Mouse (Mus musculus) macrophage (primary cell): ENCODE results near the gene Fgf9. TPM values are rescaled to one million over a fixed set of nuclear protein-coding genes. Genes with fewer than 3 reads are reported as not detected.

Experiments used
- H3K27ac ChIP-seq: fragments of 350-480 bp; formaldehyde crosslinking; 2 replicates; pipeline ENCODE4 v1.9.0; 2021
- H3K36me3 ChIP-seq: fragments of 350-480 bp; formaldehyde crosslinking; 2 replicates; pipeline ENCODE4 v1.9.0; 2021; ENCODE audit errors: inconsistent target
- H3K4me3 ChIP-seq: fragments of 350-480 bp; formaldehyde crosslinking; 2 replicates; pipeline ENCODE4 v1.9.0; 2021; ENCODE audit errors: inconsistent target
- H3K79me2 ChIP-seq: fragments of 350-480 bp; formaldehyde crosslinking; 2 replicates; pipeline ENCODE4 v1.9.0; 2021; ENCODE audit errors: inconsistent target
- WGBS: methylation state at CpG from one replicate; pipeline ENCODE4 v1.1.7; 2026; ENCODE audit warnings: inconsistent platforms; ENCODE audit not compliant: missing documents; 5-methylcytosine and 5-hydroxymethylcytosine counted together
- polyA plus RNA-seq: library from polyadenylated mRNA; stranded (reverse); fragments of 250-400 nt; gene quantifications from 3 replicates; pipeline ENCODE4 v1.2.4, GENCODE M21; 2018; ENCODE audit warnings: inconsistent platforms

Gene Fgf9
- polyA plus RNA-seq, 1 experiment from 2014 or later, result 0.07 TPM

- Histone ChIP-seq H3K79me2 (no peaks in the 10 kb centered on the region), H3K4me3 (no peak overlapping the region), H3K36me3 (no peaks in the 10 kb centered on the region), H3K27ac (no peak overlapping the region)
- WGBS, result 2% methylated on average over 27 of the region's 31 CpGs
These were observed 5.2 kb downstream of the Fgf9 start for GRCm38 (mm10) chr14:58075433-58076029.

GRCm38 (mm10) chr14:58076030-58076521, 5.7 kb downstream of the Fgf9 start:
- H3K4me3 ChIP-seq, result no peak overlapping the region
- H3K79me2 ChIP-seq, result no peaks in the 10 kb centered on the region
- no peaks in the 10 kb centered on the region for H3K36me3 ChIP-seq
- WGBS, result 4% methylated on average over 32 of the region's 40 CpGs
- no peak overlapping the region for H3K27ac ChIP-seq

DNA sequence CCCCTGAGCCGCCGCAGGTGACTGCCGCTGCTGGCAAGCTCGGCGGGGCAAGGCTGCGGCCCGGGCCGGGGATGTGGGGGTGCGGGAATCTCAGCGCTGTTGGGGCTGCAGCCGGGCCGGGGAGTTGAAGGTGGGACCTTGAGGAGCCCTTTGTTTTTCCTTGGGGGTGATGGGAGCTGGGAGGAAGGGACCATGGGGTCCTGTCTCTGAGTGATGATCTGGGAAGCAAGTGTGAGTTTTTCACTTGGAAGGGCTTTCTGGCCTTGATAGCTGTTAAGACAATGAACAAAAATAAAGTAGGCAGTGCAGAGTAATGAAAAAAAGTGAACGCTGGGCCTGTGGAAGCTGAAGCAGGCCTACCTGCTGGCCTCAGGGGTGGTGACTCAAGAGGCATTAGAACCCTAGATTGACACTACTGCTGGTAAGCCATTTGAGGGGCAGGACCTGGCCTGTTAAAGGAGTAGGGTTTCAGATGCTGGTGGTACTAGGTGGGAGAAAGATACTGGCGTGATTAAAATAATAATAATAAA, 6.4 kb downstream of the Fgf9 start:
- Histone ChIP-seq H3K36me3 (no peaks in the 10 kb centered on the region), H3K4me3 (no peak overlapping the region), H3K79me2 (no peaks in the 10 kb centered on the region), H3K27ac (no peak overlapping the region)
- 23% methylated on average over 13 of the region's 14 CpGs for WGBS

GRCm38 (mm10) chr14:58079471-58079870, 9.1 kb downstream of the Fgf9 start:
- WGBS, result 100% methylated on average over 2 of the region's 2 CpGs
- no peak overlapping the region for H3K27ac ChIP-seq
- no peak overlapping the region for H3K4me3 ChIP-seq
- H3K36me3 ChIP-seq, result no peaks in the 10 kb centered on the region
- H3K79me2 ChIP-seq, result no peaks in the 10 kb centered on the region

DNA sequence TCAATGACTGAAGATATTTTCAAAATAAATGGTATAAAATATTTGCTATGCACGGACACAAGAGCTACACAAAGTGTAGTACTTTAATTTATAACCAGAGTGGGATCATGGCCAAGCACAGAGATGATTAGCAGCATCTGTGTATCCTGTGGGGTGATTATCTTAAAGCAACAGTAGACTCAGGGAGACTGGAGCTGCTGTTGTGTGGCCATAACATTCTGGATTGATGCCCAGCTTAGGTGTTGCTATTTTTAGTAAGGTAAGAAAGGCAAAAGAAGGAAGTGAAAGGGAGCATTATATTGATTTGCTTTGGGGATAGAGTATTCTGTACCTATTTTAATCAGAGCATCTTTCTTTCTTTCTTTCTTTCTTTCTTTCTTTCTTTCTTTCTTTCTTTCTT, 11.6 kb downstream of the Fgf9 start:
- 6% methylated on average over 1 of the region's 1 CpGs for WGBS
- Histone ChIP-seq H3K79me2 (no peaks in the 10 kb centered on the region), H3K36me3 (no peaks in the 10 kb centered on the region), H3K4me3 (no peak overlapping the region), H3K27ac (no peak overlapping the region)

DNA sequence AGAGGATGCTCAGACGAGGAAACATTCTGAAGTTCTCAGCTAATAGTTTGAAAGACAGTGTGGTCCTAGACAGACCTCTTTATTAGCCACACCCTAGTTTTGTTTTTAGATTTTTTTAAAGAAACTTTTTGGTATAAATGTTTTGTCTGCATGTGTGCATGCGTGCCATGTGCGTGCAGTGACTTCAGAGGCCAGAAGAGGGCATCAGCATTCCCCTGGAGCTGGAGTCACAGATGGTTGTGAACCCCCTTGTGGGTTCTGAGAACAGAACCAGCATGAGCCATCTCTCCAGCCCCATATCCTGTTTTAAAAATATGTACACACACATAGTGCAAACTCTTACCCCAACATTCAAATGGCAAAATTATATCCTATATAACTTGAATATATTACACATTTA, 13.9 kb downstream of the Fgf9 start:
- Histone ChIP-seq H3K27ac (no peak overlapping the region), H3K79me2 (no peaks in the 10 kb centered on the region), H3K36me3 (no peaks in the 10 kb centered on the region), H3K4me3 (no peak overlapping the region)
- 90% methylated on average over 3 of the region's 3 CpGs for WGBS

DNA sequence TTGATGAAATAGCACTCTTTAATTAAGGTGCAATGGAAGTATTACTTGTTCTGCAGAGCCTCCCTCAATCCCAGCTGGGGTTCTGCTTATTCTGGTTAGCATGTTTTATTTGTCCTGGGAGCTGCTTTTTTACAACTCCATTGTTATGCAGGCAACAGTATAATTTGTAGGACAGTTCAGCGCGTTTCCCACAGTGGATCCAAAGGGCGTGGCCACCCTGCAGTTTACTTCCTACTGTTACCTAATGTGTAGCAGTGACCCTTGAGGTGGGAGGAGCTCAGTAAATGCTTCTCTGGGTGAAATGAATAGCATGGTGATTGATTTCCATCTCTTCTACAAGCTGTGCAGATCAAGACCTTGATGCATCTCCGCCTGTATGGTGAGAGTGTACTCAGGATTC, 17.0 kb downstream of the Fgf9 start:
- Histone ChIP-seq H3K79me2 (no peaks in the 10 kb centered on the region), H3K27ac (no peak overlapping the region), H3K36me3 (no peaks in the 10 kb centered on the region), H3K4me3 (no peak overlapping the region)
- 50% methylated on average over 4 of the region's 4 CpGs for WGBS

- no peak overlapping the region for H3K27ac ChIP-seq
- no peak overlapping the region for H3K4me3 ChIP-seq
- H3K36me3 ChIP-seq, result no peaks in the 10 kb centered on the region
- 80% methylated on average over 5 of the region's 5 CpGs for WGBS
- no peaks in the 10 kb centered on the region for H3K79me2 ChIP-seq
These were observed 19.1 kb downstream of the Fgf9 start for GRCm38 (mm10) chr14:58089486-58089885.

DNA sequence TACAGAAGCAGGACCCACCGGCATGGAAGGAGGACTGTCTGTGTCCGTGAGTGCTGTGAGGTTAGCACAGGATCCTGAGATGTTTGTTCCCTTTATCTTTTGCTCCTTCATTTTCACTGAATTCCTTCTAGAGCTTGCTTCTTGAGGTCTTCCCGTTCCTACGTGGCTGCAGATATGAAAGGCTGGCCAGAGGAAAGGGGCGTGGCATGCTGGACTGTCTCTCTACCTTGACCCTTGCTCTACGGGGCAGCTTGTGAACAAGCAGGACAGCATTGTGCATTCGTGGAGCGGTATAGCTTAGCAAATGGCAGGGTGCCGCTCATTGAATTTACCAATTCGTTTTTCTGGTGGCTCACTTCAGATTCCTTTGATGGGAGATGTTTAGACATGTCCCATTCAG, 21.0 kb downstream of the Fgf9 start:
- WGBS, result 70% methylated on average over 10 of the region's 10 CpGs
- no peaks in the 10 kb centered on the region for H3K36me3 ChIP-seq
- no peak overlapping the region for H3K27ac ChIP-seq

DNA sequence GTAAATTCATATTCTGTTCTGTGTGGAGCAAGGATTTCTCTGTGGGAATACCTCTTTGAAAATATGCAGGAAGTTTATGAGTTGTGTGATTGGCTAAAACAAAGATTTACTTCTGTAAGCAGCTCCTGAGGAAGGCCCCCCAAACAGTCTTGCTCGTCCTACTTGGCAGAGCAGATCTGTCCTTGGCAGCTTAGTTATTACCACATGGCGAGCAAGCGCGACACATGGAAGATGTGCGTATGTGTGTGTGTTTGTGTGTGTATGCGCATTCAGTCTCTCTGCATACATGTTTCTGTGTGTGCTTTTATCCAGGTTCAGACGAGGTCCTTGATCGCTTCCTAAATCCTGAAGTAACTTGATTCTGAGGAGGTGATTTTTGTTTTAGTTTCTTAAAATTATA, 29.3 kb downstream of the Fgf9 start:
- Histone ChIP-seq H3K27ac (no peak overlapping the region), H3K79me2 (no peaks in the 10 kb centered on the region), H3K4me3 (no peak overlapping the region), H3K36me3 (no peaks in the 10 kb centered on the region)
- WGBS, result 90% methylated on average over 7 of the region's 8 CpGs

More for the DNA sequence above, 21.0 kb downstream of the Fgf9 start:
- Histone ChIP-seq H3K4me3 (no peak overlapping the region), H3K79me2 (no peaks in the 10 kb centered on the region)

DNA sequence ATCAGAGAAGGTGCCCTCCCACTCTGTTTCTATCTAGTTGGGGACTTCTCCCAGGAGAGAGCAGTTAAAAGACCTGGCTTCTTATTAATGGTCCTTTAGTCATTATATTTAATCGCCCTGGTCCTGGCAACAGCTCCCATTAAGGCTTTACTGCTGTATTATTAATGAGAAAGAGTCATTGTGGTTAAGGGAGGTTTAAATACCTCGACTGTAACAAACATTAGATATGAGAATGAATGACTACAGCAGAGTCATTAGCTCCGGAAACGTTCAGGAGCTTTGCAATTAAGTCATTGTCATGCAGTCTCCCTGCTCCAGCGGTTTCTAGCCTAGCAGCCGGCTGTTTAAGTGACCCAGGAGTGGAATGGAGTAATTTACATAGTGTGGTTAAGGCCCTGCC, 31.0 kb downstream of the Fgf9 start:
- Histone ChIP-seq H3K36me3 (no peaks in the 10 kb centered on the region), H3K27ac (no peak overlapping the region), H3K4me3 (no peak overlapping the region), H3K79me2 (no peaks in the 10 kb centered on the region)
- WGBS, result 55% methylated on average over 6 of the region's 6 CpGs

DNA sequence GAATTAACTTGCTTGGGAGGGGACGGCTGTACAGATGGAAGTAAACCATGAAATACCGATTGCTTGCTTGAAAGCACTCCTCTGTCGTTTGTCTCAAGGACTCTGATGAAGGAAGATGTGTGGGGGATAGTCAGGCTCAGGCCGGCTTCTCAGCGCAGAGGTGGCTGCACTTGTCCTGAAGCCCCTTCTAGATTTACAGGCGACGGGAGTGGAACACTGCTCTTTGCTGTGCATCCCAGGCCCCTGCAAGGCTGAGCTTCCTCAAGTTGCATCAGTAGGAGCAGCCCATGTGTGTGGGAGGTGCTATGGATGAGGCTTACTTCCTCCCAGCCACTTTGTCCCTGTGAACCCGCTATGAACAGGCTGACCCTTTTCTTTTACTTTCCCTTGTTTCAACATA, 33.9 kb downstream of the Fgf9 start:
- 81% methylated on average over 7 of the region's 8 CpGs for WGBS
- H3K27ac ChIP-seq, result no peak overlapping the region
- H3K36me3 ChIP-seq, result no peaks in the 10 kb centered on the region
- H3K79me2 ChIP-seq, result no peaks in the 10 kb centered on the region
- H3K4me3 ChIP-seq, result no peak overlapping the region

- 87% methylated on average over 5 of the region's 5 CpGs for WGBS
- Histone ChIP-seq H3K79me2 (no peaks in the 10 kb centered on the region), H3K36me3 (no peaks in the 10 kb centered on the region), H3K27ac (no peak overlapping the region), H3K4me3 (no peak overlapping the region)
These were observed 35.2 kb downstream of the Fgf9 start for GRCm38 (mm10) chr14:58105596-58105995.

GRCm38 (mm10) chr14:58109601-58110000, 39.3 kb downstream of the Fgf9 start:
- 84% methylated on average over 9 of the region's 9 CpGs for WGBS

GRCm38 (mm10) chr14:58111562-58111961, 41.2 kb downstream of the Fgf9 start:
- no peaks in the 10 kb centered on the region for H3K36me3 ChIP-seq
- no peaks in the 10 kb centered on the region for H3K79me2 ChIP-seq
- no peak overlapping the region for H3K27ac ChIP-seq
- WGBS, result 97% methylated on average over 10 of the region's 10 CpGs
- H3K4me3 ChIP-seq, result no peak overlapping the region

More at GRCm38 (mm10) chr14:58109601-58110000, 39.3 kb downstream of the Fgf9 start:
- H3K27ac ChIP-seq, result no peak overlapping the region
- no peaks in the 10 kb centered on the region for H3K36me3 ChIP-seq
- H3K4me3 ChIP-seq, result no peak overlapping the region
- H3K79me2 ChIP-seq, result no peaks in the 10 kb centered on the region

GRCm38 (mm10) chr14:58112341-58112740, 42.0 kb downstream of the Fgf9 start:
- Histone ChIP-seq H3K79me2 (no peaks in the 10 kb centered on the region), H3K27ac (no peak overlapping the region), H3K36me3 (no peaks in the 10 kb centered on the region), H3K4me3 (no peak overlapping the region)
- WGBS, result 84% methylated on average over 2 of the region's 3 CpGs
